Mouse (Mus musculus) gastrocnemius, postnatal 36 days (tissue): ENCODE data around the gene 0610010K14Rik. TPM values are rescaled to one million over a fixed set of nuclear protein-coding genes. Genes with fewer than 3 reads are reported as not detected.

Experiments
- DNase-seq, 2 experiments: peaks; one replicate each; pipeline ENCODE4 v3.0.0; 2022
- intact Hi-C: fragments of 180-260 bp; cut with DNase I; formaldehyde crosslinking; loops from one replicate; pipeline ENCODE4 v1.15.1; 2025
- total RNA-seq, 2 experiments: library from RNA; stranded (reverse); gene quantifications; 2 replicates each; pipeline ENCODE4 v1.2.3; 2021

Gene 0610010K14Rik
- total RNA-seq, 2 experiments from 2014 or later, result 29.3 to 31.9 TPM

DNA sequence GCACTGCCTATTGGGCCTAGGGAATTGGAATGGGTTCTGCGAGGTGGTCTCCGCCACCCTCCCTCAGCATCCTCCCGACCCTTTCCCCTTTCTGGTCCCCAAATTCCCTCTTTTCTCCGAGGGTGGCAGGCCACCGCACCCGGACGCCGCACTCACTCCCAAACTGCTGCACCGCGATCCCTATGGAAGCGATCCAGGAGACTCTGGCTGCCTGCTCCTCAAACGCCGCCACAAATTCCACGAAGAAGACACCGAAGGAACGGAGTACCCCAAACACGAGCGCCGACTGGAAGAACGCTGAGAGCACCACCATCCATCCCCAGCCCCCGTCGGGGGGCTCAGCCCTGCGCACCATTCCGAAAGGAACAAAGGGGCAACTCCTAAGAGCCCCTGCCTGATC is 17.4 kb downstream of the 0610010K14Rik start:
- intact Hi-C loops, result no loop called here
- peak in 1 of 2 experiments; percentile 21 for DNase-seq

GRCm38 (mm10) chr11:70219873-70220272 is 17.8 kb downstream of the 0610010K14Rik start:
- DNase-seq, result no peak
- intact Hi-C loops, result no loop called here

DNA sequence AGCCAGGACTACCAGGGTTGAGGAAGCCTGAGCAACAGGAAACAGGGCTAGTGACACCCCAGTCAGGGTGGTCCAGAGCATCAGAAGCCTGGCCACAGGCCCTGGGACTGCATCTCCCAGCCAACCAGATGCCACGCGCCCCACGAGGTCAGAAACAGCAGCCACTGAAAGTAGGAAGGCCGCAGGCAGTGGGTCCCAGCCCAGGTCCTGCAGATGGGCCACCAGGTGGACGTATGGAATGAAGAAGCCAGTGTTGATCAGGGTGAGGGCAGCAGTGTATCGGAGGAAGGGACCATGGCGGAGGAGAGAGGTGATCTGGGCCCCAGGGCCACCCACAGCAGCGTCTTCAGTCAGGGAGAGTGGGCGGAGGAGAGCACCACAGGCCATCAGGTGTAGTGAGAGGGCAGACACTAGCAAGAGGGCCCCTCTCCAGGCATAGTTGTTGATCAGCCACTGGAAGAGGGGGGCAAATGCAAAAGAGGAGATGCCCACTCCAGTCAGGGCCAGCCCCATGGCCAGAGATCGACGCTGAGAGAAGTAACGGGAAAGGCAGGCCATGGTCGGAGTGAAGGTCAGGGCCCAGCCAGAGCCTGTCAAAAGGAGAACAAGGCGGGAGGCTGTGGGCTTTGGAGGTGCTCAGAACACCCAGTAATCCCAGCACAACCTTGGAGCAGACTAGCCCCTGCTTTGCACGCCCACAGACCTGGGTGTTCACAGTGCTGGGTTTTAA is 18.8 kb downstream of the 0610010K14Rik start:
- DNase-seq, result no peak
- intact Hi-C loops, result no loop called here

DNA sequence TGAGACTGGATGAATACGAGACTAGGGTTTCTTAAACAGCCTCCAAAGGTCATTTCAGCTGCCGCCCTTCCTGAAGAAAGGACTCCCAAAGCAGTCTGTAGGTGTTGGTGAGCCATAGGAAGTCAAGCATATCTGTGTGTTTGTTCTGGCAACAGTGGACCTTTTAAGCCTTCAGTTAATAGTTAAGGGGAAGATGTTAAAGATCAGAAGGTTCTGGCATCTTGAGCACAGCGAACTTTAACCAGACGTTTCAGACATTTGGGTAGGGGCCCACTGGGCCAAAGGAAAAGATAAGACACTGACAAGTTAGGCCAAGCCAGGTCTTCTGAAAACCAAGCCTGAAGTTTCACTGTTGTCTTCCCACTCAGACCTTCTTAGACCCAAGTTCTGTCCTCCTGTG is 19.7 kb downstream of the 0610010K14Rik start:
- no peak for DNase-seq
- intact Hi-C loops, result no loop called here

DNA sequence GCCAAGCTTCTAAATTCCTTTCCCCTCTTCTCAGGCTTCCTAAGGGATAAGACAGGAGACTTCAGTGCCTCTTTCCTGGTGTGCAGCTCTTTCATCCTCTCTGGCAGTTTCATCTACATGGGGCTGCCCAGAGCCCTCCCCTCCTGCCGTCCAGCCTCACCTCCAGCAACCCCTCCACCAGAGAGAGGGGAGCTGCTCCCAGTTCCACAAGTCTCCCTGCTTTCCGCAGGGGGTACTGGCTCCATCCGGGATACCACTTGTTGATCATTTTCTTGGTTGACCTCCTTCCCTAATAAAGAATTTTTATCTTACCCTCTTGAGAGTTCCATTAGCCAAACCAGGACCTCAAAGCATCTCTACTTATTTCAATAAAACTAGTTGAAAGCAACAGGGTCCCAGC is 21.6 kb downstream of the 0610010K14Rik start:
- DNase-seq, result no peak
- intact Hi-C loops, result no loop called here

- no peak for DNase-seq
- intact Hi-C loops, result no loop called here
These were observed 22.4 kb downstream of the 0610010K14Rik start for GRCm38 (mm10) chr11:70215301-70215700.

DNA sequence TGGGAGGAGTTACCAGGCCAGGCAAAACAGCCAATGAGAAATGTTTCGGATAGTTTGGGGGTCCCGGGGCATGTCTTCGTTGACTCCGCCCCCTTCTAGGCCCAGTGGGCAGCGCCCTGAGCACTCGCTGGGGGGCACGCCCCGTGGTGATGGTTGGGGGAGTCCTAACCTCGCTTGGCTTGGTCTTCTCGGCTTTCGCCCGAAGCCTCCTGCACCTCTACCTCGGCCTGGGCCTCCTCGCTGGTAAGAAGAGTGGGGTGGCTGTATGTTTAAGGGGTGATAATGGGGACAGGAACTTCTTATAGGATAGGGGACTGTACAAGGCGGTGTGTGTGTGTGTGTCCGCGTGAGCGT is 22.9 kb downstream of the 0610010K14Rik start:
- no peak for DNase-seq
- intact Hi-C loops, result loop anchor here (5.0 kb wide), 1 partner anchor 158 kb away; no protein-coding TSS in a partner anchor

DNA sequence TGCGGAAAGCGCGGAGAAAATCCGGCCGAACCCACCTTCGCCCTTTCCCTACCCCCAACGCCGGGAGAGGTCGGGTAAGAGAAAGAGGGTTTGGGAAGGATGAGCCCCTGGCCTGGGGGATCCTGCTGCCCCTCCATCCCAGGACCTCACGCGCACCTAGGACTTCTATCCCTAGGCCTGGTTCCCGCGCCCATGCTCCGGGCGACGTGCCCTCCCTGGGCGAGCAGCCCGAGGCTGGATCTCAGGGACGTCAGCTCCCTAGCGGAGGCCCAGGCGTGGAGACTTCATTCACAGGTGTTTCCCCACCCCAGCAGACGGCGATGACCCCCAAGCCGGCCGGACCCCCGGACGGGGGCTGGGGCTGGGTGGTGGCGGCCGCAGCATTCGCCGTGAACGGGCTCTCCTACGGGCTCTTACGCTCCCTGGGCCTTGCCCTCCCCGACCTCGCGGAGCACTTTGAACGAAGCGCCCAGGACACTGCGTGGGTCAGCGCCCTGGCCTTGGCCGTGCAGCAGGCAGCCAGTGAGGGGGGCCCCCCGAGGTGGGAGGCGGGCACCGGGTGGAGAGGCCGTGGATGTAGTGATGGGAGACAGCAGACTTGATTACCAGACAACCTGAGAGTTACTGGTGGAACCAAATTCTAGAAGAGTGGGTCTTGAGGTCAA is 23.4 kb downstream of the 0610010K14Rik start:
- no peak for DNase-seq
- intact Hi-C loops, result loop anchor here (5.0 kb wide), 1 partner anchor 157 kb away; no protein-coding TSS in a partner anchor

DNA sequence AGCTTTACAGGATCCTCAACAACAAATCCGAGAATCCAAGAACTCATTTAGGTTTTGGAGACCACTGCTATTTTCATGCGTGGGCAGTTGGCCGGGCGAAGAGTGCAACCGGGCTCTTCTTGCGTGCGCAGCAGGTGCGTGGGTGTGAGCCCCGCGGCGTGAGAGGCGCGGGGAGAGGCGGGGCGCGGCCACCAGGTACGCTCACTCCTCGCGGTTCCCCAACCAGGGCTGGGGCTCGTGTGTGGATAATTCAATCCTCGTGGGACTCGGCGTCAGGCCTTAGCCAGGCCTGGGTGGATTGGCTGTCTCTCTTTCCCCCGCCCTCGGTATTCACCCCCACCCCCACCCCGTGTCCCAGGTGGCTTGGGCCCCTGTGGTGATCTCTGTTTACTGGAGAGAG is 24.0 kb downstream of the 0610010K14Rik start:
- intact Hi-C loops, result loop anchor here (2.0 to 5.0 kb wide), 2 partner anchors 139 to 156 kb away; no protein-coding TSS in a partner anchor
- DNase-seq, result no peak

- peak in 1 of 2 experiments; percentile 59 for DNase-seq
- intact Hi-C loops, result loop anchor here (2.0 to 5.0 kb wide), 2 partner anchors 138 to 156 kb away; no protein-coding TSS in a partner anchor
These were observed 24.8 kb downstream of the 0610010K14Rik start for GRCm38 (mm10) chr11:70212896-70213295.

DNA sequence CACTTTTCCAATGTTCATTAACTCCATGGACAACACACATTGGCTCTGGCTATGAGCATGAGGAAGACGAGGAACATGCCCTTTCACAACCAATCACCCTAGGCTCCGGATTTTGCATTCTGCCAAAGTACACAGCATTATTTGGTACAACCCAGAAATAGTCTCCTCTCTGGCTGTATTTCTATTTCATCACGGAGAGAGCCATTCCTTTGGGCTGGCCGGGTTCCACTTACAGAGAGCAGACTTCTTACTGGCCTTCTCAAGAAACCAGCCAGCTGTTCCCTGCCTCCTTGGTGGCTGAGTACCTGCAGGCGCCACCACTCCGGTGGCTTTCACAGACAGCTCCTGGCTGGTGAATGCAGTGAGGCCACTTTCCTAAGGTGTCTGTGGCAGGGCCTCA is 25.3 kb downstream of the 0610010K14Rik start, which contains the start of gene Slc16a11:
Gene Slc16a11, plus strand, starts transcription at position 330 of the 400 bp plus-strand sequence.
- intact Hi-C loops, result loop anchor here (2.0 to 5.0 kb wide), 2 partner anchors 138 to 155 kb away; no protein-coding TSS in a partner anchor
- no peak for DNase-seq

DNA sequence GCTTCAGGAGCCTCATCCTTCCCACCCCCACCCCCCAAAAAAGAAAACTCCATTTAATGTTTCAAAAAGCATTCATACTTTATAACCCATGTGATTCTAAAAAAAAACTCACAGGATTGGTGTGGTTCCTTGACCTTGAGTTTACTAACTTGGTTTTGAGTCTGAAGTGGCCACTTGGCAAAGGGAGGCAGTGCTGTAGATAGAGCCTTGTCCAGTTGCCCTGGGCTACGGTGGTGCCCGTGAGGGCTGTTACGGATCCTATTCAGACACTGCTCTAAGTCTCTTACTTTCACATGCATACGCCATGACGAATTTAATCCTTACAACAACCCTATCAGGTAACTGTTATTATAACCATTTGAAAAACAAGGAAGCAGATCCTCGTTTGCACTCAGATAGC is 25.7 kb downstream of the 0610010K14Rik start:
- intact Hi-C loops, result loop anchor here (2.0 to 5.0 kb wide), 2 partner anchors 137 to 155 kb away; no protein-coding TSS in a partner anchor
- DNase-seq, result no peak

DNA sequence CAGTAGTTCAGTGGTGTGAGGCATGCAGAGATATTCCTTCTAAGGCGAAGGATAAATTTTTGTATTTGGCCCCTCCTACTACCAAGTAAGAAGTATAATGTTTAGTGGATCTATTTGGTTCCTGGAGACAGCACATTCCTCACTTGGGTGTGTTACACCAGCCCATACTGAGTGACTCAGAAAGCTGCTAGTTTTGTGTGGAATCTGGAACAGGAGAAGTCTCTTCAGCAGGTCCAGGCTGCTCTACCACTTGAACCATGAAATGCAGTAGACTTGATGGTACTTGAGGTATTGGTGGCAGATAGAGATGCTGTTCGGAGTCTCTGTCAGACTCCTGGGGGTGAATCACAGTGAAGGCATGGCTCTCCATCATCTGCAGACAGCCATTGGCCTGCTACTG is 27.0 kb downstream of the 0610010K14Rik start:
- intact Hi-C loops, result loop anchor here (5.0 kb wide), 1 partner anchor 153 kb away; no protein-coding TSS in a partner anchor
- no peak for DNase-seq

DNA sequence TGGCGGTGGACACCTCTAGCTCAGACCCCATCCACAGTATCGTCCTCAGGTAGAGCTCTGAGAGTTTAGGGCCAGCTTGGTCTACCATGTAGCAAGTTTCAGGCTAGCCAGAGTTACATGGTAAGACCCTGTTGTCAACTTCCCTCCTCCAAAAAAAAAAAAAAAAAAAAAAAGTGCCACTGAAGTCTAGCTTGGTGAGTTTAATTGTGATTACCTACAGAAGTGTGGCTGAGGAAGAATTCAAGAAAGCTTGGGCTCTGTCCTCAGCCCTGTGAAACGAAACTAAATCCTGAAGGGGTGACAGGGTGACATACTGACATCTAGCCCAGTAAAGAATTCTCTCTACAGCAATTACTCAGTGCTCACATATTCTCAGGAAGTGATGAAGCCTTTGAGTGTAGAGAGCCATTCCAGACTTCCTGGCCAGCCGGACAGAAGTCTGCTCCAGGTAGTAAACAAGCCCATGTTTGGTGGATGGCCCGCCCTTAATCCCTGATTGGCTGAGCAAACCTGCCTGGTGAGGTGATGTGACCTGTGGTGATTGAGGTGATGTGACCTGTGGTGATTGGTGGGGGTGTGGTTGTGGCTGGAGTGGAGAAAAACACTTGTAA is 28.8 kb downstream of the 0610010K14Rik start:
- intact Hi-C loops, result no loop called here
- DNase-seq, result no peak

DNA sequence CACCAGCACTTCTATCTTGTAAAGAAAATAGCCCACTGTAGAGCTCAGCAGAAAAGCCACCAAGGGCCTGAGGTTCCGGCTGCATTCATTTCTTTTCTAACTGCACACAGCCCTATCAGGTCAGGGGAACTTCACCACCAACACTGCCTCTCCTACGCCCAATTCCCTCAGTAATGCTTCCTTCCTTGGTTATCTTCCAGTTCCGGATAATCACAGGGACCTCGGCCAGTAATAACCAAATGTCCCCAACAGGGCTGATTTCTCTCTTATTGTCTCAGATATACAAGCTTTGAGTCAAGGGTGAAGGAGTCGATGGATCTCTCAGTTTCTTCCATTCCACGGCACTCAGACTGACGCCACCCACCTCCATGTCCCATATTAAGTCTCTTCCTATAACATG is 30.4 kb downstream of the 0610010K14Rik start:
- intact Hi-C loops, result no loop called here

GRCm38 (mm10) chr11:70206801-70207200 is 30.9 kb downstream of the 0610010K14Rik start:
- intact Hi-C loops, result no loop called here
- DNase-seq, result no peak

More for the DNA sequence above, 30.4 kb downstream of the 0610010K14Rik start:
- DNase-seq, result no peak

DNA sequence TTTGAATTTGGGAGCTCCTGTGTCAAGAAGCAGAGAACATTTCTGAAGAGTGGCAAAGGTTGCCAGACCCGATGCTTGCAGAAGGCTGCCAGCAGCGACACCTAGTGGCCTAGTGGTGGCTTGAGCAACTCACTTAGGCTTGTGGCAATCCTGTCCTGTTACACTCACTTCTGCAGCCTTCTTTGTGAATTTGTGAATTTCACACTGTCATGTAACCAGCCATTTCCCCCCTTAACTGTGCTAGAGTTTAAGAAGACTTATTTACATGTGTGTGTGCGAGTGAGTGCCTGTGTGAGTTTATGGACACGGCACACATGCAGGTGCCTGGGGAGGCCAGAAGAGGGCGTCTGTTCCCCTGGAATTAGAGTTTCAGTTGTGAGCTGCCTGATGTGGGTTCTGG is 36.0 kb downstream of the 0610010K14Rik start:
- DNase-seq, result peak; percentile 73 to 79
- intact Hi-C loops, result loop anchor here (2.0 kb wide), 1 partner anchor 127 kb away; no protein-coding TSS in a partner anchor

DNA sequence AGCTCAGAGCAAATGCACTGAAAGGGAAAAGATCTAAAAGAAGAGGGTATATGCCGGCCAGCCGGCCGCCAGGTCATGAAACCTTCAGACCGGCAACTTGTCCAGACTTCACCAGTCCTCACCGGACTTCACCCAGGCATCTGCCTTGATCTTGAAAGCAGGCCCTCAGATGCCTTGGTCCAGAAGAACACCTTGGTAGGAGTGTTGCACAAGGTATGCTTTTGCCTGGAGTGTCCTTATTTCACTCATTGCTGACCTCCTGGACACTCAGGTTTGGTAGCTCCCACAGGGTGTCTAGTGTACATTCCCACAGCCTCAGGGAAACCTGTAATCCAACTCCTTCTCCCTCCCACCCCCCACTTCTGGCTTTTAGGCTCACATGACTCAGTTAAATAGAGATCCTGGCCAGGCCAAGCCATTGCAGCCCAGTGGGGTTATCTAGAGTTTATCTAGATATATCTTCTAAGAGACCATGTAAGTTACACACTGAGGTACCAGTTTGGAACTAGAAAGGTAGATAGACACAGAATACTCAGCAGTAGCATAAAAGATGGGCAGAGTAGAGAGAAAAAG is 37.6 kb downstream of the 0610010K14Rik start:
- intact Hi-C loops, result loop anchor here (2.0 kb wide), 1 partner anchor 125 kb away; no protein-coding TSS in a partner anchor

GRCm38 (mm10) chr11:70199107-70199506 is 38.6 kb downstream of the 0610010K14Rik start:
- DNase-seq, result no peak
- intact Hi-C loops, result no loop called here

More for the DNA sequence above, 37.6 kb downstream of the 0610010K14Rik start:
- DNase-seq, result no peak

GRCm38 (mm10) chr11:70198332-70198731 is 39.4 kb downstream of the 0610010K14Rik start:
- intact Hi-C loops, result no loop called here
- no peak for DNase-seq
